Mouse (Mus musculus): ENCODE data around the gene Cpt1c. TPM values are rescaled to one million over a fixed set of nuclear protein-coding genes. Genes with fewer than 3 reads are reported as not detected.

The Cpt1c gene
- polyA plus RNA-seq, 1 experiment from 2014 or later = 13.7 TPM

DNA sequence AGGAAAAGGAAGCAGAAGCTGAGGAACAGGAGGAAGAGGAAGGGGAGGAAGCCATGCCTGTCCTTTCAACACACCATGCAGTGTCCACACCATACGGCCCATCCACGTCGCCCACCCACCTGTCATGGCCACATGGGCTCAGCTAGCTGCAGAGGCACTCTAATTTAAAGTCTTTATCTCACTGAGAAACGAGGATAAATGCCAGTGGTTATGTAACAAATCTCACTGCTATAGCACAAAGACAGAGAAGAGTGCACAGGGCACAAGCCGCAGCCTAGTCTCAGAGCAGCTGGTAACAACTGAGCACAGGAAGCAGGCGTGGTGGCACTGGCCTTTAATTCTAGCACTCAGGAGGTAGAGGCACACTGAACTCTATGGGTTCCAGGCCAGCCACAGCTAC lies 24.7 kb downstream of the Cpt1c start:
- no peaks in the 10 kb centered on the region for H3K36me3 ChIP-seq (ENCODE audit: insufficient read depth, low read length)
- no peak overlapping the region for H3K9ac ChIP-seq (ENCODE audit: low read depth, low read length)
- no peak overlapping the region for H3K4me2 ChIP-seq (ENCODE audit: low read length)
- H3K9me3 ChIP-seq (replicated peaks; ENCODE audit: low read length) = no peaks in the 10 kb centered on the region
- no peaks in the 10 kb centered on the region for H3K27me3 ChIP-seq (ENCODE audit: insufficient read depth, low read length)
- 0 out of 2 replicates have a peak, but pooled peaks cover 3% of the 10 kb centered on the region for H3K4me1 ChIP-seq (replicated peaks; ENCODE audit: insufficient read depth, low read length)
- WGBS = 71% methylated on average over 6 of the region's 6 CpGs
- H3K4me3 ChIP-seq (replicated peaks; ENCODE audit: low read depth, low read length) = no peak overlapping the region
- ATAC-seq (replicated peaks; ENCODE audit: low FRiP score, low read depth) (no peak), DNase-seq (ENCODE audit: low spot score) (no peak)
- TF ChIP-seq CTCF (IDR thresholded peaks at IDR 0.05; ENCODE audit: low read depth) = no peak
- no peak overlapping the region for H3K27ac ChIP-seq

DNA sequence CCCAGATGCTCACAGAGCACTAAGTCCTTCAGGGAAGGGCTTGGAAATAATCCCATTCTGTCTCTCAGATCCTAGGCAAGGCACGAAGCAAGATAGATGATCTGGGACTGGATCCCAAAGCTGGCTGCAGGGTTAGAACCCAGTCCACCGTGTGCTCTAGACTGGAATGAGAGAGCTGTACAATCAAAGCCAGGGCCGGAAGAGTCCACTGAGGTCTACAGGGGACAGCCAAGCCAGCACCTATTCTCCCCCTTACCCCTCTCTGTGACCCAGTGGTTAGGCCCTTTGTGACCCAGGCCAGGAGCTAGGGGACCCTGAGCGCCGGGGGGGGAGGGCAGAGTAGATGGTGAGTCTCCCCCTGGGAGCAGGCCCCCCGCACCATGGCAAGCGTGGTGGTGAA lies 31.7 kb downstream of the Cpt1c start, which contains the start of gene Tsks:
Tsks (plus strand) TSS at position 301 of the 400 bp plus-strand sequence.
- TF ChIP-seq CTCF (IDR thresholded peaks at IDR 0.05; ENCODE audit: low read depth) = no peak
- Histone ChIP-seq H3K4me1 (replicated peaks; ENCODE audit: insufficient read depth, low read length) (no peaks in the 10 kb centered on the region), H3K4me2 (ENCODE audit: low read length) (no peak within 1 kb of the TSS), H3K4me3 (replicated peaks; ENCODE audit: low read depth, low read length) (no peak within 1 kb of the TSS), H3K9me3 (replicated peaks; ENCODE audit: low read length) (no peaks in the 10 kb centered on the region), H3K27me3 (ENCODE audit: insufficient read depth, low read length) (no peaks in the 10 kb centered on the region), H3K36me3 (ENCODE audit: insufficient read depth, low read length) (no peaks in the 10 kb centered on the region), H3K9ac (ENCODE audit: low read depth, low read length) (no peak within 1 kb of the TSS), H3K27ac (no peak within 1 kb of the TSS)
- 80% methylated on average over 7 of the region's 7 CpGs for WGBS
- DNase-seq (ENCODE audit: low spot score) (no peak), ATAC-seq (replicated peaks; ENCODE audit: low FRiP score, low read depth) (no peak)

DNA sequence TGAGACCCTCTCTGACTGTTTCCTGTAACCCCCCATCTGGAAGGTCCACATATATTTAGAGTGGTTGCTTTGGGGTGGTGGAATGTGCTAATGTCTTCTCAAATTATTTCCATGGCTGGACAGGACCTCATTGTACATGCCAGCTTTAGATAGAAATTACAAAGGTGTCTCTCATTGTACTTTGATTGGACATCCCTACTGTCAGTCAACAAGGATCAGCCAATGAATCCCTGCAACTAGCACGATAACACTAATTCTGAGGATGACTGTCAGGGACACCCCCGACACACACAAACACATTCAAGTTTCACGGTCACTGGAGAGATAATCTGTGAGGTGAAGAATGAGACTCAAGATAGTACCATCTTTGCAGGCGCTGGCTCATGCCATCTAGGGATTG lies 36.0 kb downstream of the Cpt1c start:
- no peak for TF ChIP-seq CTCF (IDR thresholded peaks at IDR 0.05; ENCODE audit: low read depth)
- H3K27ac ChIP-seq = no peak overlapping the region
- no peak overlapping the region for H3K4me2 ChIP-seq (ENCODE audit: low read length)
- no peaks in the 10 kb centered on the region for H3K36me3 ChIP-seq (ENCODE audit: insufficient read depth, low read length)
- no peak for ATAC-seq (replicated peaks; ENCODE audit: low FRiP score, low read depth)
- no peaks in the 10 kb centered on the region for H3K27me3 ChIP-seq (ENCODE audit: insufficient read depth, low read length)
- H3K9me3 ChIP-seq (replicated peaks; ENCODE audit: low read length) = peaks cover 6% of the 10 kb centered on the region; the same call in 1 of the 2 replicates
- H3K9ac ChIP-seq (ENCODE audit: low read depth, low read length) = no peak overlapping the region
- 88% methylated on average over 4 of the region's 4 CpGs for WGBS
- no peak for DNase-seq (ENCODE audit: low spot score)
- no peak overlapping the region for H3K4me3 ChIP-seq (replicated peaks; ENCODE audit: low read depth, low read length)
- no peaks in the 10 kb centered on the region for H3K4me1 ChIP-seq (replicated peaks; ENCODE audit: insufficient read depth, low read length)

DNA sequence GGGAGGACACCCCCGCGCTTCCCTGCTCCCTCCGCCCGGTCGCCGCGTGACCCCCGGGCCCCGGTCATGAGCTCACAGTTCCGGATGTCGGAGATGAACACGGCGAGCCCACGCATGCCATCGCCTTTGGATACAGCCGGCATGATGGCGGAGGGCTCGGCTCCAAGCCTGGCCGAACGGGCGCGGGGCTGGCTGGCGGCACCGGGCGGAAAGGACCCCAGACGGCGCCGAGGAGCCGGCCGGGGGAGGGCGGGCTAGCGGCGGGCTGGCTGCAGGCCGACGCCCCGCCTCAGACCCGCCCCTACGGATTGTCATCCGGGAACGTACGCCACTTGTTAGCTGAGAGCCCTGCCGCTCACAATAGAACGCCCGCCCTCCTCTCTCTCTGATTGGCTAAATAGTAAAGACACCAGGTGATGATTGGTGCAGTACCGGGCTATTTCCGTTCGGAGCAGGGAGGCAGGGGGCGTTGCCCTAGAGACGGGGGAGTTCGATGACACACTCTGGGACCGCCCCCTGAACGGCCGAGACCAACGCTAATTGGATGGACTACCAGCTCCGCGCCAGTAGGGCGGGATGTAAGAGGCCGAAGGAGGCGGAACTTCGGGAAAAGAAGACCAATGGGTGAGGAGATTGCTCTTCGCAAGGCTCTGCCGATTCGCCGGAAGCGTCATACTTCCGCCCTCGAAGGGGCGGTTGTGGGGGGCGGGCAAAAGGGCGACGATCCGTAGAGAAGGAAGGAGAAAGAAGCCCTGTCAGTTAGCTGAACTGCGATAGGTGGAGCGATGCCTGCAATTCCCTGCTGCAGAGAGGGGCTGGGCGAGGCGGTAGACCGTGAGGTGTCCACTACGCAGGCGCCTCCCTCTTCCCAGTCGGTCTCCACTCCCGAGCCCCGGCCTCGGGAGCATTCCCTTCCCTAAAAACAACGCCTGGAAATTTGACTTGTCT lies 45.2 kb downstream of the Cpt1c start, which contains the start of gene Ap2a1:
Ap2a1 (minus strand) TSS at position 293 of the 948 bp plus-strand sequence.
- peak within 1 kb of the TSS; percentile 98 for H3K4me3 ChIP-seq (replicated peaks; ENCODE audit: low read depth, low read length)
- H3K27ac ChIP-seq = peak within 1 kb of the TSS; percentile 90
- peak within 1 kb of the TSS; percentile 95 for H3K9ac ChIP-seq (ENCODE audit: low read depth, low read length)
- DNase-seq (ENCODE audit: low spot score) (peak; percentile 100), ATAC-seq (replicated peaks; ENCODE audit: low FRiP score, low read depth) (peak; percentile 99)
- no peaks in the 10 kb centered on the region for H3K9me3 ChIP-seq (replicated peaks; ENCODE audit: low read length)
- peak; percentile 4; the same call in 1 of the 2 replicates for TF ChIP-seq CTCF (IDR thresholded peaks at IDR 0.05; ENCODE audit: low read depth)
- H3K4me2 ChIP-seq (ENCODE audit: low read length) = peak within 1 kb of the TSS; percentile 71
- H3K27me3 ChIP-seq (ENCODE audit: insufficient read depth, low read length) = no peaks in the 10 kb centered on the region
- WGBS = 2% methylated on average over 82 of the region's 84 CpGs
- no peaks in the 10 kb centered on the region for H3K36me3 ChIP-seq (ENCODE audit: insufficient read depth, low read length)
- peaks cover 14% of the 10 kb centered on the region for H3K4me1 ChIP-seq (replicated peaks; ENCODE audit: insufficient read depth, low read length)

DNA sequence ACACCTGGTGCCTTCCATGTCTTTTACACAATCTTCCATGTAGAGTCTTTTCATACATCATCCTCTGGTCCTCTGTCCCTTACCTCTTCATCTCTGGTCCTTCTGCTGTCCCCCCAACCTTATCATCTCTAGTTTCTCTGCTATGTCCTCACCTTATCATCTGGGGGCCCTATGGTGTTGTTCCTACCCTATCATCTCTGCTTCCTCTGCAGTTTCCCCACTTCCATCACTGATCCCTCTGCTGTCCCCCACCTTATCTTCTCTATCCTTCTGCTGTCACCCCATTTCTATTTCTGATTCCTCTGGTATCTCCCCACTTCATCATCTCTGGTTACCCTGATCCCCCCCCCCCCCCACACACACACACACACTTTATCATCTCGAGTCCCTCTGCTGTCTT lies 46.1 kb downstream of the Cpt1c start:
- Histone ChIP-seq H3K27me3 (ENCODE audit: insufficient read depth, low read length) (no peaks in the 10 kb centered on the region), H3K4me1 (replicated peaks; ENCODE audit: insufficient read depth, low read length) (peaks cover 14% of the 10 kb centered on the region), H3K27ac (no peak overlapping the region), H3K36me3 (ENCODE audit: insufficient read depth, low read length) (no peaks in the 10 kb centered on the region), H3K9ac (ENCODE audit: low read depth, low read length) (peak overlapping the region; percentile 95), H3K4me2 (ENCODE audit: low read length) (peak overlapping the region; percentile 71), H3K4me3 (replicated peaks; ENCODE audit: low read depth, low read length) (peak overlapping the region; percentile 98), H3K9me3 (replicated peaks; ENCODE audit: low read length) (no peaks in the 10 kb centered on the region)
- DNase-seq (ENCODE audit: low spot score) (no peak), ATAC-seq (replicated peaks; ENCODE audit: low FRiP score, low read depth) (no peak)
- 0% methylated on average over 1 of the region's 1 CpGs for WGBS
- TF ChIP-seq CTCF (IDR thresholded peaks at IDR 0.05; ENCODE audit: low read depth) = no peak

DNA sequence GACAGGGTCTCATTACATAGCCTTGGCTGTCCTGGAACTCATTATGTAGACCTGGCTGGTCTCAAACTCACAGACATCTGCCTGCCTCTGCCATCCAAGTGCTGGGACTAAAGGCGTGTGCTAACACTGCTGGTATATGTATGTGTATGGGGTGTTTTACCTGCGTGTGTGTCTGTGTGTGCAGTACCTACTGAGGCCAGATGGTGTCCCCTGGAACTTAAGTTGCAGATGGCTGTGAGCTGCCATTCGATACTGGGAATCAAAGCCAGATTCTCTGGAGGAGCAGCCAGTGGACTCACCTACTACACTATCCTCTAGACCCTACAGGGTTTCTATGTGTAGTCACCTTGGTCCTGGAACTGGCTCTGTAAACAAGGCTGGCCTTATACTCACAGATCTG lies 49.2 kb downstream of the Cpt1c start:
- peak; percentile 70 for TF ChIP-seq CTCF (IDR thresholded peaks at IDR 0.05; ENCODE audit: low read depth)
- no peak for ATAC-seq (replicated peaks; ENCODE audit: low FRiP score, low read depth)
- Histone ChIP-seq H3K36me3 (ENCODE audit: insufficient read depth, low read length) (peaks cover 15% of the 10 kb centered on the region; the same call in 1 of the 2 replicates), H3K4me3 (replicated peaks; ENCODE audit: low read depth, low read length) (no peak overlapping the region), H3K9me3 (replicated peaks; ENCODE audit: low read length) (no peaks in the 10 kb centered on the region), H3K4me1 (replicated peaks; ENCODE audit: insufficient read depth, low read length) (peaks cover 14% of the 10 kb centered on the region), H3K9ac (ENCODE audit: low read depth, low read length) (no peak overlapping the region), H3K4me2 (ENCODE audit: low read length) (no peak overlapping the region), H3K27me3 (ENCODE audit: insufficient read depth, low read length) (no peaks in the 10 kb centered on the region), H3K27ac (no peak overlapping the region)
- DNase-seq (ENCODE audit: low spot score) = peak; percentile 47
- 75% methylated on average over 3 of the region's 3 CpGs for WGBS
